Mouse (Mus musculus) embryonic stem cell, embryonic (primary cell): ENCODE measurements at regions not wholly inside any gene's neighbourhood (a gene's known extent, or its start where the extent isn't known, plus 50 kb on each side); places are given as distances from the start of the nearest gene placed in this dataset.

Experiments
- CTCF ChIA-PET, 4 experiments: fragments of 300-600 bp in 2 of 4; fragments of 350-600 bp in 2 of 4; sonication (Branson Sonifier 250); formaldehyde crosslinking; loops; one replicate each; lab custom pipeline; 2022; ENCODE audit warnings: inconsistent platforms in 2 of 4; lab: Charles Lee
- POLR2A ChIA-PET, 4 experiments: fragments of 300-600 bp in 2 of 4; fragments of 350-600 bp in 2 of 4; sonication (Branson Sonifier 250); formaldehyde crosslinking; loops; one replicate each; lab custom pipeline; 2022; ENCODE audit warnings: antibody characterized with exemption in 4 of 4, inconsistent platforms in 1 of 4; lab: Charles Lee

DNA sequence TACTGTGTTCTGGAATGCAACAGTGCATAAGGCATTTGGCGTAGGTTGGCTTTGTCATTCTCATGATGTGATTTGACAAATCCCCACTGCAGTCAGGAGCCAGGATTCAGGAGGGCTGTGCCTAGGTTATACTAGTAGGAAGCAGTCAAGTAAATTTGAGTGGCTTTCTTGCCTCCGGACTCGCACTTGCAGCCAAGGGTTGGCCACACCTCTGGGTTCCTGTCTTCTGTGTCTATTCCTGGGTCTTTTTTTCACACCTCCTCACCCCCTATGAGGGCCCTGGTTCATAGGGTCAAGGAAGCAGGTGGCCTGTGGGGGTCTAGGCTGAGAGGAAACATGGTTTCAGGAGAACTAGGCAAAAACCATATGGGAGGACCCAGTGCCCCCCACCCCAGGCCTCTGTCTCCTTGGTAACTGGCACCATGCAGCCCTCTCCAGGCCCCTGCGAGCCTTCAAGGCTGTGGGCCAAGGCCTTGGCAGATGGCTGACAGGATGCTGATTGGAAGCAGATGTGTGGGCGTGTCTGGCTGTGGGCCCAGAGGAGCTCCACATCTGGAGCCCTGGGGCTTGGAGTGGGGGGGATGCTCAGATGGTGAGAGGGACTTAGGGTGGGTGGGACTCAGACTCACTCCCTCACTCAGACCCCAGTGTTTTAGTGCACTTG is 195.7 kb downstream of the Rgs3 start:
- POLR2A ChIA-PET, result interaction anchor here in 2 of 4 experiments (0.6 to 0.7 kb wide), 3 partner anchors 49 to 825 kb away, joined by 3 read pairs; no protein-coding TSS in a partner anchor
- CTCF ChIA-PET, result no interaction called here

DNA sequence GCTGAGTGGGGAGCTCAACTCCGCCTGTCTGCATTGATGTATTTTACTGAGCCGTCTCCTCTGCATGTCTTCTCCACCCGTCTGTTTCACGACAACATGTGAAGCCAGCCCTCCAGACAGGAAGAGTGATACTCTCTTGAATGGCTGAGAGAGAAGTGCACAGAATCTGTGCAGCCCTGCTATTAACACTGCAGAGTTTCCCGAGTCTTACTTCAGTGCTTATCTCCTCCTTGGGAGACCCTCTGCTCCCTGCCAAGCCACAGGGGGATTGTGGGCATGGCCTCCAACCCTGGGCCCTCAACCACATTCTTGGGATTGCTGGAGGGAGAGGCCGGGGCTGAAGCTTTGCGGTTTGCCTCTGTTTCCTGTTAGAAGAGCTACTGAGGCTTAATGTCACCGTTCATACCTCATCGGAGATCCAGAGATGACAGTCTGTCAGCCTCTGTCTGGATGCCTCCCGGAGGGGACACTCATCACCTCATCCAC is 197.1 kb downstream of the Rgs3 start:
- CTCF ChIA-PET, result interaction anchor here in 2 of 4 experiments (0.6 to 0.7 kb wide), 2 partner anchors 59 kb away, joined by 3 read pairs; no protein-coding TSS in a partner anchor

DNA sequence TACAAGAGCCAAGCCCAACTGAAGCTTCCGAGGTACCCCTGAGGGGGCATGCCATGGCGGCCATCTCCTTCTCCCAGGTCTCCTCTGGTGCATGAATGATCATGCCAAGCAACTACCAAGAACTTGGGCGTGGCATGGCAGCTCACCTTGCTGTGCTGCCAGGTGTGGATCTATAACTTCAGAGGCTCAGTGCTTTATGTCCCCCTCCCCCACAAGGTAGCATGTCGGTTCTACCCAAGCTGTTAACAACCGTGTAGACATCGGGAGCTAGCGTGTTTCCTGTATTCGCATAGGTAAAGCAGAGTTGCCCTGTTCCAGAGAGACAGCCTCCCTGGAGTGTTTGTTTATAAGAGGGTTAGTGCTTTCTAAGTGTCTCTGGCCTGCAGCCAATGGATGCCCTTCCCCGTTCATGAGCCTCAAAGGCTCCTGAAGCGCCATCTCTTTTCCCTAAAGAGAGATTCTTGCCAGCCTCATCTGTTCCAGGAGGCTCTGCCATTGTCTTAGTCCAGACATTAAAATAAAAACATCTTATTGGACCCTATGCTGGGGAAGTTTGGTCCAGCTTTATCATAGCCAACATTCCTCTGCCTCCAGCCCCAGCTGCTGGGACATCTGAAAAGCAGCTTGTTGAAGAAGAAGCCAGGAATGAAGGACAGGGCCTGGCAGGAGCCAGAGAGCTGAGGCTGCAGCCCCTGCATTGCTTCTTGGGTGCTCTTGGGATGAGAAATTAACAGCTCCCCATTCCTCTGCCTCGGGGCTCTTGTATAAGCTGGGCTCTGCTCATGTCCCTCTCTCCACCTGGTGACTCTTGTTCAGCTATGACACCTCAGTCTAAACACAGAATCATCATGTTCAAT is 201.3 kb downstream of the Rgs3 start:
- ChIA-PET POLR2A (interaction anchor here in 2 of 4 experiments (0.6 to 1.5 kb wide), 4 partner anchors 16 to 401 kb away, joined by 3 to 9 read pairs (median 4); partner anchors contain the start of genes Fkbp15 (in 1 of the 2) and Slc31a1 (in 1 of the 2)), CTCF (interaction anchor here (0.5 to 6.8 kb wide), 69 partner anchors 10 to 353 kb away, joined by 3 to 119 read pairs (median 4); partner anchors contain the start of genes 4933430I17Rik (in 3 of the 4), Pole3 (in 3 of the 4), Bspry (in 2 of the 4) and Cdc26 (in 1 of the 4))

More for the DNA sequence above, 197.1 kb downstream of the Rgs3 start:
- POLR2A ChIA-PET, result no interaction called here

DNA sequence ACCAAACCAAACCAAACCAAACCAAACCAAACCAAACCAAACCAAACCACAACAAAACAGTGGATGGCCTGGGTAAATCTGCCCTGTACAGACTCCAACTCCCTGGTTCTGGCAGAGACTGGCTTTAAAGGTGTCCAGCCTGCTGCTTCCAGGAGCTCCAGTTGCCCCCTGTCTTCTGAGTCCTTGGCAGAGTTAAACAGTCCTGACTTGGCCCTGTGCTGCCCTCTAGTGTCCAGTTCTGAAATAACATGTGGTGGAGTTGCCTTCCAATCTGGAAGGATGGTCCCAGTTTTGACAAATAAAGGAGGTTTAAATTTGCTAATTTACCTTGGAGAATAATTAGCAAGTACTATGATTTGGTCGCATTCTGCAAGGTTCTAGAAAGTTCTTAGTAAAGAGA is 202.0 kb downstream of the Rgs3 start:
- ChIA-PET POLR2A (interaction anchor here in 2 of 4 experiments (0.6 to 1.5 kb wide), 5 partner anchors 17 to 402 kb away, joined by 3 to 9 read pairs (median 5); partner anchors contain the start of genes Fkbp15 (in 1 of the 2) and Slc31a1 (in 1 of the 2)), CTCF (interaction anchor here (0.5 to 6.8 kb wide), 68 partner anchors 9 to 353 kb away, joined by 3 to 119 read pairs (median 4); partner anchors contain the start of genes 4933430I17Rik (in 2 of the 4), Bspry (in 2 of the 4), Pole3 (in 2 of the 4) and Cdc26 (in 1 of the 4))

DNA sequence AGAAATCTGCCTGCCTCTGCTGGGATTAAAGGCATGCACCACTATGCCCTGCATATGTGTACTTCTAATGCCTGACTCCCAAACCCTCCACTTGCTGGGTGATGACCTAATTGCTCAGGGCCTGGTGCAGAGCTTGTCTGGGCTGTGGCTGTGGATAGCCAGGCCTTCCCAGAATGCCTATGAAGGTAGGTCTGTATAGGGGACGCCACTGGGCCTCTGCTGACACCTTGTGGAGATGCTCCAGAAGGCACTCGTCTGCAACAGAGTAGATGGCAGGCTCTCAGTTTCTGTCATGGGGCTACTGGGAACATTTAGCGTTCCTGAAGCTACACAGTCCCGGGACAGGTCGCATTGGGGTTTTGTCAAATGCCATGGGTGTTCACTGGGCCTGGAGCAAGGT is 201.4 kb upstream of the Zfp618 start:
- CTCF ChIA-PET, result interaction anchor here (0.5 to 6.8 kb wide), 43 partner anchors 15 to 401 kb away, joined by 3 to 119 read pairs (median 4); partner anchors contain the start of genes Bspry (in 1 of the 4), Cdc26 (in 1 of the 4) and Prpf4 (in 1 of the 4)
- POLR2A ChIA-PET, result interaction anchor here in 3 of 4 experiments (0.6 to 2.5 kb wide), 6 partner anchors 41 to 262 kb away, joined by 3 to 12 read pairs (median 4); partner anchors contain the start of gene 4933430I17Rik (in 1 of the 3)

DNA sequence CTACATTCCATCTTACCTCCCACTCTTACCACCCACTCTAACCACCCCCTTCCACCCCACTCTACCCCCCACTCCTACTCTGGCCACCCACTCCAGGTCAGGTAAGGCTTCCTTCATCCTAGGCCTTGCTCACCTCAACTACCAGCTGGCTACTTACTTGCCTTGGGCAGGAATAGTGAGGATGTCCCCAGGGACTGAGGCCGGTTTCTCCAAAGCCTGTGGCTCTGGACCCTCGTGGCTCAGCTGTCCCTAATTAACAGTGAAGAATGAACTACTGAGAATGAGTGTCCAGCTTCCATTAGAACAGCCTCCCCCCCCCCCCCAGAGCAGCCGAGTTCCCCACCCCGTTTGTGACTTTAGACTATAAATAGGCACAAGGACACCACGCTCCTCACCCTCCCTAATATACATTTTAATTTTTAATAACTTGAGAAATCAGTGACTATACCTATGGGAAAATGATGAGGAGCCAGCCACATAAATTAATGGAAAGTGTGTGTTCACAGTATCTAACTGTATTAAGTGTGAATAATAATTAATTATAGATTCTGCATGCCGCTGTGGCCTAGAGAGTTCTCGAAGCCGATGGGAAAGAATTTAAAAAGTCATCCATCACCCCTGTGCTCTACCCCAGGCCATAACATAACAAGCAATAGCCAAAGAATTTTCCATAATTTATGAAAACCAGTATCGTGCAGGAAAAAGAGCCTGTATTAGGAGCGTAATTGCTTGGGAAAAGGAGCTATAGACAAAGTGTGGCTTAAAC is 195.7 kb upstream of the Zfp618 start:
- POLR2A ChIA-PET, result interaction anchor here in 2 of 4 experiments (1.0 to 1.3 kb wide), 3 partner anchors 187 to 268 kb away, joined by 3 to 7 read pairs (median 3); no protein-coding TSS in a partner anchor

GRCm38 (mm10) chr4:62775005-62775609 is 190.3 kb upstream of the Zfp618 start:
- CTCF ChIA-PET, result interaction anchor here in 1 of 4 experiments (0.6 kb wide), 1 partner anchor 211 kb away, joined by 7 read pairs; no protein-coding TSS in a partner anchor

More for the DNA sequence above, 195.7 kb upstream of the Zfp618 start:
- CTCF ChIA-PET, result interaction anchor here in 3 of 4 experiments (0.6 to 2.6 kb wide), 5 partner anchors 11 to 947 kb away, joined by 3 to 12 read pairs (median 4); no protein-coding TSS in a partner anchor

GRCm38 (mm10) chr4:62776881-62777280 is 188.5 kb upstream of the Zfp618 start:
- POLR2A ChIA-PET, result no interaction called here
- CTCF ChIA-PET, result interaction anchor here in 1 of 4 experiments (1.7 kb wide), 1 partner anchor 79 kb away, joined by 5 read pairs; no protein-coding TSS in a partner anchor

More at GRCm38 (mm10) chr4:62775005-62775609, 190.3 kb upstream of the Zfp618 start:
- POLR2A ChIA-PET, result interaction anchor here in 1 of 4 experiments (1.8 kb wide), 1 partner anchor 16 kb away, joined by 3 read pairs; no protein-coding TSS in a partner anchor

DNA sequence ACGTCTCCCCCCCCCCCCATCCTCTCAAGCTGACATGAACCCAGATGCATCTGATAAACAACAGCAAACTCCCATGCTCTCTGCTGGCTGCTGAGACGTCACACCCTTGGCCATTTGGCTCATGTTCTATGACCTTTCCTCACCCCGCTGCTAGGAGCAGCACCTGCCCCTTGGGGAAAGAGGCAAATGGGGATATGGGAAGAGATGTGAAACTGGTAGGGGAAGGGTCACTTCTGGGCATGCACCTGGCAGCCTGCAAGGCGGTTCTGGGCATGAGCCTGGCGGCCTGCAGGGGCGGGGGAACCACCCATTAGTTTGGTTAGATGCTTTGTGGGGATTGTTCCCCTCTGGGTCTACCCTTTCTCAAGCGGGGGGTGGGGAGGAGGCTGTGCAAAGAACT is 187.9 kb upstream of the Zfp618 start:
- CTCF ChIA-PET, result interaction anchor here in 1 of 4 experiments (1.7 kb wide), 1 partner anchor 80 kb away, joined by 5 read pairs; no protein-coding TSS in a partner anchor
- POLR2A ChIA-PET, result no interaction called here

GRCm38 (mm10) chr4:62778621-62779020 is 186.8 kb upstream of the Zfp618 start:
- CTCF ChIA-PET, result interaction anchor here in 2 of 4 experiments (1.0 to 2.1 kb wide), 3 partner anchors 14 to 340 kb away, joined by 3 to 5 read pairs (median 5); no protein-coding TSS in a partner anchor
- POLR2A ChIA-PET, result no interaction called here

GRCm38 (mm10) chr4:62780409-62780808 is 185.0 kb upstream of the Zfp618 start:
- ChIA-PET CTCF (interaction anchor here (0.5 to 2.8 kb wide), 42 partner anchors 9 to 1138 kb away, joined by 3 to 14 read pairs (median 5); partner anchors contain the start of genes 4933430I17Rik (in 1 of the 4), Pole3 (in 1 of the 4) and Wdr31 (in 1 of the 4)), POLR2A (interaction anchor here (0.6 to 1.2 kb wide), 9 partner anchors 8 to 493 kb away, joined by 3 to 8 read pairs (median 3); partner anchors contain the start of genes 4933430I17Rik (in 1 of the 4) and Pole3 (in 1 of the 4))

GRCm38 (mm10) chr4:62780837-62781236 is 184.5 kb upstream of the Zfp618 start:
- CTCF ChIA-PET, result interaction anchor here (0.6 to 2.8 kb wide), 50 partner anchors 9 to 1137 kb away, joined by 3 to 14 read pairs (median 4); partner anchors contain the start of genes 4933430I17Rik (in 1 of the 4), Pole3 (in 1 of the 4) and Wdr31 (in 1 of the 4)
- POLR2A ChIA-PET, result interaction anchor here (0.6 to 1.2 kb wide), 9 partner anchors 9 to 492 kb away, joined by 3 to 8 read pairs (median 3); partner anchors contain the start of genes 4933430I17Rik (in 1 of the 4) and Pole3 (in 1 of the 4)

DNA sequence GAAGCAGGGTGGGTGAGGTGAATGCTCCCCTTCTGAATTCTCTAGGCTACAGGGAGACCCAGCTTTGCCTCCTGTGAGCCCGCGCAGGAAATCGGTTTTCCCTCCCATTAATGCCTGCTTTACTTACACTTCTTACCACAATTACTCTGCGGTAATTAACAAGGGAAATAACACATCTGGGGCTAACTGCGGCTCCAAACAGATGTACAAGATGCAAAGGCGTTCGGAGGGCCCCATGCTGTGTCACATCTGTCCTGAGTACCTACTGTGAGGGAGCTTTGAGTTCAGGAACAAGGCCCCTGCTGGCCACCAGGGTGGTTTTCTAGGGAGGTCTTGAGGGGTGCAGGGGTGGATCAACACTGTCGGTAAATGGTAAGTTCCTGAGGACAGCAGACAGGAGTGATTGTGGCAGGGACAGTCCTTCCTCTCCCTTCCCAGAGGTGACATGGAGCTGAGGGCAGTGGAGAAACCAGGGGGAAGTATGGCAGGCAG is 184.0 kb upstream of the Zfp618 start:
- ChIA-PET POLR2A (interaction anchor here (0.6 to 1.2 kb wide), 7 partner anchors 17 to 492 kb away, joined by 3 to 8 read pairs (median 3); partner anchors contain the start of genes 4933430I17Rik (in 1 of the 4) and Pole3 (in 1 of the 4)), CTCF (interaction anchor here (0.6 to 2.8 kb wide), 37 partner anchors 8 to 522 kb away, joined by 3 to 14 read pairs (median 4); partner anchors contain the start of genes 4933430I17Rik (in 1 of the 4), Pole3 (in 1 of the 4) and Wdr31 (in 1 of the 4))

- ChIA-PET CTCF (no interaction called here), POLR2A (interaction anchor here in 1 of 4 experiments (1.5 kb wide), 1 partner anchor 13 kb away, joined by 3 read pairs; no protein-coding TSS in a partner anchor)
Observed at GRCm38 (mm10) chr4:62785711-62786110, 179.7 kb upstream of the Zfp618 start.

- POLR2A ChIA-PET, result interaction anchor here in 1 of 4 experiments (0.5 kb wide), 1 partner anchor 12 kb away, joined by 3 read pairs; no protein-coding TSS in a partner anchor
- CTCF ChIA-PET, result interaction anchor here in 2 of 4 experiments (1.0 to 1.2 kb wide), 2 partner anchors 8 to 9 kb away, joined by 3 to 7 read pairs; no protein-coding TSS in a partner anchor
Observed at GRCm38 (mm10) chr4:62789696-62790095, 175.7 kb upstream of the Zfp618 start.
